Mouse (Mus musculus) G1E (cell line): ENCODE results near the gene Sult1d1.

ENCODE experiments used
- CTCF ChIP-seq: IDR thresholded peaks from 2 replicates; pipeline ENCODE4 v1.5.1; 2012; ENCODE audit warnings: low read depth, low read length, inconsistent platforms, mixed read lengths
- GATA2 ChIP-seq: IDR thresholded peaks from 2 replicates; pipeline ENCODE4 v1.6.1; 2012; ENCODE audit warnings: low read depth, low read length, inconsistent platforms, borderline replicate concordance
- TAL1 ChIP-seq: conservative IDR thresholded peaks from 2 replicates; pipeline ENCODE4 v1.6.1; 2012; ENCODE audit warnings: low read depth, low read length, inconsistent platforms, mixed read lengths

- TF ChIP-seq CTCF = no peak
- no peak for TF ChIP-seq TAL1
- no peak for TF ChIP-seq GATA2
Observed at GRCm38 (mm10) chr5:87568845-87569244, at the start of gene Sult1d1.
